ENCODE assay signal across 11 mouse cellular contexts in genomic region chr3:144760592-144761309, GRCm38 (mm10). TPM values are rescaled to one million over a fixed set of nuclear protein-coding genes. Genes with fewer than 3 reads are reported as not detected.
DNase-seq lines count a peak whose midpoint lies in the region; ATAC-seq and TF ChIP-seq lines count a peak whose summit lies in the region.
"Had no signal": no experiment of that assay in that cellular context is flagged by ENCODE, and none has a peak within 500 bp of the region (broad histone marks: within the 10 kb centered on the region; RNA-seq: fewer than 3 reads in every experiment).

Gene Clca3a1 (minus strand): TSS chr3:144760977.

- no peak within 1 kb of the TSS for H3K27ac ChIP-seq in embryonic facial prominence, embryonic 14.5 days (replicated peaks; ENCODE audit: low read depth, low read length)
- no peak within 1 kb of the TSS for H3K27ac ChIP-seq in embryonic facial prominence, embryonic 10.5 days (replicated peaks)
- H3K27ac ChIP-seq in intestine, embryonic 16.5 days (ENCODE audit: low read length) = peak within 1 kb of the TSS; percentile 80
- no peak within 1 kb of the TSS for H3K27ac ChIP-seq in left cerebral cortex, adult 2 months
- H3K27ac ChIP-seq: forebrain, embryonic 12.5 days; neural tube, embryonic 13.5 days had no signal

- ATAC-seq in embryonic facial prominence, embryonic 14.5 days (ENCODE audit: low read depth) = 0 out of 2 replicates have a peak, but pooled peaks have one; percentile 6
- peak; percentile 89 for ATAC-seq in intestine, embryonic 16.5 days

- TF ChIP-seq CTCF in left cerebral cortex, adult 2 months (IDR thresholded peaks at IDR 0.05) = no peak

- H3K27me3 ChIP-seq in embryonic facial prominence, embryonic 14.5 days (replicated peaks; ENCODE audit: control insufficient read depth, insufficient read depth, low read length) = no peaks in the 10 kb centered on the region
- H3K27me3 ChIP-seq in embryonic facial prominence, embryonic 10.5 days (replicated peaks; ENCODE audit: low read depth, poor library complexity, severe bottlenecking) = no peaks in the 10 kb centered on the region
- H3K27me3 ChIP-seq in intestine, embryonic 16.5 days (replicated peaks; ENCODE audit: control insufficient read depth, insufficient read depth, low read length) = no peaks in the 10 kb centered on the region
- H3K27me3 ChIP-seq: forebrain, embryonic 12.5 days; neural tube, embryonic 13.5 days had no signal

- intact Hi-C loops in left cerebral cortex, adult 2 months (cut with DNase I) = no loop called here
- intact Hi-C loops in left cerebral cortex, postnatal 4 days (cut with DNase I) = no loop called here

- H3K36me3 ChIP-seq in embryonic facial prominence, embryonic 14.5 days (ENCODE audit: control insufficient read depth, insufficient read depth, low read length) = no peaks in the 10 kb centered on the region
- H3K36me3 ChIP-seq in embryonic facial prominence, embryonic 10.5 days (replicated peaks) = no peaks in the 10 kb centered on the region
- no peaks in the 10 kb centered on the region for H3K36me3 ChIP-seq in intestine, embryonic 16.5 days (ENCODE audit: control insufficient read depth, insufficient read depth, low read length)
- H3K36me3 ChIP-seq: forebrain, embryonic 12.5 days; neural tube, embryonic 13.5 days had no signal

- WGBS in embryonic facial prominence, embryonic 14.5 days = 74% methylated on average over 10 of the region's 11 CpGs
- 88% methylated on average over 11 of the region's 11 CpGs for WGBS in embryonic facial prominence, embryonic 10.5 days
- 28% methylated on average over 9 of the region's 11 CpGs for WGBS in intestine, embryonic 16.5 days

- H3K4me3 ChIP-seq in embryonic facial prominence, embryonic 14.5 days (ENCODE audit: low read depth, low read length) = no peak within 1 kb of the TSS
- H3K4me3 ChIP-seq in embryonic facial prominence, embryonic 10.5 days = no peak within 1 kb of the TSS
- H3K4me3 ChIP-seq in intestine, embryonic 16.5 days (ENCODE audit: low read length) = peak within 1 kb of the TSS; percentile 3; the same call in 1 of the 2 replicates
- no peak within 1 kb of the TSS for H3K4me3 ChIP-seq in left cerebral cortex, adult 2 months
- H3K4me3 ChIP-seq: forebrain, embryonic 12.5 days; neural tube, embryonic 13.5 days had no signal

- peak; percentile 66 for DNase-seq in embryonic facial prominence, embryonic 14.5 days (ENCODE audit: low spot score)
- no peak for DNase-seq in embryonic facial prominence, embryonic 10.5 days (ENCODE audit: low spot score)
- DNase-seq in adipocyte (ENCODE audit: low spot score) = peak; percentile 20
- peak; percentile 18 for DNase-seq in lung, postnatal 25 days (ENCODE audit: low spot score)
- no peak for DNase-seq in left cerebral cortex, adult 2 months (ENCODE audit: extremely low spot score in 1 of 2, low spot score in 2 of 2)
- DNase-seq in gastrocnemius, postnatal 4 days (ENCODE audit: low spot score in 2 of 2) = no peak
- no peak for DNase-seq in left cerebral cortex, postnatal 4 days
- DNase-seq: layer of hippocampus, postnatal 36 days had no signal

- H3K4me1 ChIP-seq in embryonic facial prominence, embryonic 14.5 days (ENCODE audit: control insufficient read depth, insufficient read depth, low read length) = 0 out of 2 replicates have a peak, but pooled peaks cover 5% of the 10 kb centered on the region
- no peaks in the 10 kb centered on the region for H3K4me1 ChIP-seq in embryonic facial prominence, embryonic 10.5 days
- peaks cover 10% of the 10 kb centered on the region for H3K4me1 ChIP-seq in intestine, embryonic 16.5 days (ENCODE audit: control insufficient read depth, insufficient read depth, low read length)
- H3K4me1 ChIP-seq: forebrain, embryonic 12.5 days; neural tube, embryonic 13.5 days had no signal

- no peak within 1 kb of the TSS for H3K9ac ChIP-seq in embryonic facial prominence, embryonic 14.5 days (ENCODE audit: low read depth, low read length)
- H3K9ac ChIP-seq in intestine, embryonic 16.5 days (ENCODE audit: low read depth, low read length) = no peak within 1 kb of the TSS
- H3K9ac ChIP-seq: forebrain, embryonic 12.5 days; neural tube, embryonic 13.5 days had no signal

- H3K9me3 ChIP-seq in embryonic facial prominence, embryonic 14.5 days (ENCODE audit: control insufficient read depth, low read length) = no peaks in the 10 kb centered on the region
- no peaks in the 10 kb centered on the region for H3K9me3 ChIP-seq in embryonic facial prominence, embryonic 10.5 days
- no peaks in the 10 kb centered on the region for H3K9me3 ChIP-seq in intestine, embryonic 16.5 days (ENCODE audit: control insufficient read depth, low read length)
- H3K9me3 ChIP-seq: forebrain, embryonic 12.5 days; neural tube, embryonic 13.5 days had no signal

- H3K4me2 ChIP-seq in embryonic facial prominence, embryonic 14.5 days (ENCODE audit: low read depth, low read length) = no peak within 1 kb of the TSS
- peak within 1 kb of the TSS; percentile 43 for H3K4me2 ChIP-seq in intestine, embryonic 16.5 days (ENCODE audit: low read depth, low read length)
- H3K4me2 ChIP-seq: forebrain, embryonic 12.5 days; neural tube, embryonic 13.5 days had no signal

RNA-seq across cellular contexts. Expression of gene Clca3a1, which starts in this region (rescaled TPM):
- 1.9 TPM in 2 replicates for polyA plus RNA-seq in embryonic facial prominence, embryonic 14.5 days (2014; fragmentation: Nextera tagmentation; extraction: Ambion mirVana)
- not detected in 2 replicates for polyA plus RNA-seq in embryonic facial prominence, embryonic 10.5 days (2016; fragmentation: Nextera tagmentation; extraction: Ambion mirVana)
- 5.4 and 5.5 TPM in 2 replicates for polyA plus RNA-seq in intestine, embryonic 16.5 days (2015; fragmentation: Nextera tagmentation; extraction: Ambion mirVana)
- under 1 TPM; 0.14 to 0.23 TPM for total RNA-seq in left cerebral cortex, adult 2 months (2021)
- total RNA-seq in gastrocnemius, postnatal 4 days (2021) = under 1 TPM; 0.23 to 0.69 TPM
- 1 to 10 TPM in 1 of 2 experiments, under 1 TPM in 1; 0.62 to 1.0 TPM for total RNA-seq in left cerebral cortex, postnatal 4 days (2021)

Comparison
In these comparisons a context has a peak if more than half of its experiments do, and no peak if none do; other contexts are left out.
1. DNase-seq: peak in embryonic facial prominence, embryonic 14.5 days (single experiment), adipocyte (single experiment) and lung, postnatal 25 days (single experiment); none in embryonic facial prominence, embryonic 10.5 days (single experiment), left cerebral cortex, adult 2 months (0 of 2), gastrocnemius, postnatal 4 days (0 of 2) and left cerebral cortex, postnatal 4 days (single experiment).